Mouse (Mus musculus) activated CD4-positive, CD25-positive, alpha-beta regulatory T cell, adult 4 months (primary cell): ENCODE data around the gene Dlg2. TPM values are rescaled to one million over a fixed set of nuclear protein-coding genes. Genes with fewer than 3 reads are reported as not detected.

Source experiments
- ATAC-seq: one replicate; pipeline ENCODE4 v1.8.0; 2017
- polyA plus RNA-seq, 2 experiments: library from polyadenylated mRNA; unstranded; fragments of 100-300 nt; shearing (Covaris generic); gene quantifications; one replicate each; pipeline ENCODE4 v1.2.1; 2017

Gene Dlg2
- polyA plus RNA-seq, 2 experiments from 2014 or later, result 1.5 TPM; not detected in 1

DNA sequence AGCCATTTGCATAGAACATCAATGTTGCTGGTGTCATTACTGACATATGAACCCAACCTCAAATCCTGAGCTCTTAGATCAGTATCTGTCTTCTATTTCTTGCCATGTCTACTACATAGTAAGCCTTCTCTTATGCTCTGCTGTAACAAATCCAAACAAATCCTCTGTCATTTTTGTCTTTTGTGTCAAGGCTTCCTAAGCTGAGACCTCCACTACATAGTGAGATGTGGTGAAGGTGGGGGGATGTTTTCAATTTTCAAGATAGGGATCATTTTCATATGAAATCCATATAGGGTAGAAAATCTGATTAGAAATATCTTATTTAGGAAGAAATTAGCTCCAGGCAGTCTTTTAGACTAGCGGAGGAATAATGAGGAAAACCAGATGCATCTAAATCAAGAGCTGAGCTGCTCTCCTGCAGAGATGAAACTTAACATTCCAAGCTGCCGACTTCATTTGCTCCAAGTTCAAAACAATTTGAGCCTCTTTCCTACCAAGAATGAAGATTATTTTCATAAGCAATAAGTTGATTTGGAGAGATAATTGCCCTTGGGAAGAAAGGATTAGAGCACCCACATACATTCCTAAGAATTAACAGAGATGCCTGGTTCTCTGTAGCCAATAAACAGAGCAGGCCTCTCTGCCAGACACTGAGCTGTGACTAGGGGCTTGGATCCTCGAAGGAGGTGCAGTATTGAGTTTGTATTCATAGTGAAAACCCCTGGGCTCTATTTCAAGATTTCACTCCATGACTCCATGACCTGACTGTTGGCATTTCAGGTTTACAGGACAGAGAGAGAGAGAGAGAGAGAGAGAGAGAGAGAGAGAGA lies 2009.6 kb downstream of the Dlg2 start:
- no peak for ATAC-seq

- no peak for ATAC-seq
Measured at GRCm38 (mm10) chr7:92486878-92487277, 2010.4 kb downstream of the Dlg2 start.

GRCm38 (mm10) chr7:92492262-92492661 lies 2015.8 kb downstream of the Dlg2 start:
- no peak for ATAC-seq

DNA sequence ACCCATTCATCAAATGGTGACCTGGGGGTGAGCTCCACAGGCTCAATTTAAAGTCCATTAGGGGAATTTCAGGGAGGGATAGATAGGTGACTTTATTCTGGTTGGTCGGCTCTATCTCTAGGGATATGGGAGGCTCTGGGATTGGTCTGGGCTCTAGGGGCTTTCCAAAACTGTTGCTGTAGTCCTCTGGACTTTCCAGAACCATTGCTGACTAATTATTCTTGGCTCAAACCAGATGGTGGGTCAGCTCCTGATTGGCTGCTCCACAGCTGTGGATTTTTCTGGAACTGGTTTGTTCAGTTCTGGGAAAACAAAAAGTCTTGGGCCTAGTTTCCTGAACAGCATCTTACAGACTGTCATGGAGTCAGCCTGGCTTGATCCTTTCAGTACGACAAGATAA lies 2017.0 kb downstream of the Dlg2 start:
- ATAC-seq, result no peak

Other genes starting within 250 kb of the Dlg2 start
- gene Ccdc83, start 210.9 kb upstream of the Dlg2 start, polyA plus RNA-seq, result under 1 TPM in 1 of 2 experiments, not detected in 1; 0.32 TPM
- 10 to 100 TPM; 25.2 to 28.4 TPM for gene Sytl2, start 174.4 kb upstream of the Dlg2 start, polyA plus RNA-seq
- not detected for gene Ccdc89, start 50.1 kb upstream of the Dlg2 start, polyA plus RNA-seq
- 10 to 100 TPM; 22.8 to 29.8 TPM for gene Crebzf, start 33.9 kb upstream of the Dlg2 start, polyA plus RNA-seq
- 10 to 100 TPM; 77.7 to 89.8 TPM for gene Tmem126a, start 19.4 kb upstream of the Dlg2 start, polyA plus RNA-seq
- 10 to 100 TPM; 32.3 to 39.5 TPM for gene Tmem126b, start 671 bp upstream of the Dlg2 start, polyA plus RNA-seq